Mouse (Mus musculus) stomach, postnatal 0 days (tissue): ENCODE measurements at regions not wholly inside any gene's neighbourhood (a gene's known extent, or its start where the extent isn't known, plus 50 kb on each side); places are given as distances from the start of the nearest gene placed in this dataset.

ENCODE experiments used
- ATAC-seq: fragments of 200-750 bp; cut with Nextera tagmentation; 2 replicates; pipeline ENCODE4 v1.8.0; 2017; ENCODE audit not compliant: low FRiP score, low TSS enrichment
- DNase-seq: peaks from one replicate; pipeline ENCODE4 v3.0.0-alpha.2; 2016; ENCODE audit warnings: low spot score
- H3K27ac ChIP-seq: fragments of 300-500 bp; sonication (generic); replicated peaks from 2 replicates; pipeline ENCODE4 v1.5.1; 2014; ENCODE audit warnings: mild to moderate bottlenecking, control low read depth
- H3K27me3 ChIP-seq: fragments of 300-500 bp; sonication (generic); 2 replicates; pipeline ENCODE4 v1.6.1; 2014; ENCODE audit warnings: low read length; ENCODE audit not compliant: control insufficient read depth, insufficient read depth
- H3K36me3 ChIP-seq: fragments of 300-500 bp; sonication (generic); 2 replicates; pipeline ENCODE4 v1.6.1; 2014; ENCODE audit warnings: low read length, mixed read lengths; ENCODE audit not compliant: control insufficient read depth, insufficient read depth
- H3K4me1 ChIP-seq: fragments of 300-500 bp; sonication (generic); replicated peaks from 2 replicates; pipeline ENCODE4 v1.6.1; 2014; ENCODE audit warnings: antibody characterized with exemption; ENCODE audit not compliant: control insufficient read depth, insufficient read depth
- H3K4me2 ChIP-seq: fragments of 300-500 bp; sonication (generic); replicated peaks from 2 replicates; pipeline ENCODE4 v1.6.1; 2014; ENCODE audit warnings: low read depth, mild to moderate bottlenecking, control low read depth, moderate library complexity
- H3K4me3 ChIP-seq: fragments of 300-500 bp; sonication (generic); 2 replicates; pipeline ENCODE4 v1.5.1; 2014; ENCODE audit warnings: low read depth, low read length, control low read depth
- H3K9ac ChIP-seq: fragments of 300-500 bp; sonication (generic); 2 replicates; pipeline ENCODE4 v1.6.1; 2014; ENCODE audit warnings: mild to moderate bottlenecking, low read length, control low read depth, mixed read lengths
- H3K9me3 ChIP-seq: fragments of 300-500 bp; sonication (generic); 2 replicates; pipeline ENCODE4 v1.6.1; 2016; ENCODE audit warnings: low read length; ENCODE audit not compliant: control insufficient read depth
- CTCF ChIP-seq: IDR thresholded peaks from 2 replicates; pipeline ENCODE4 v1.5.1; 2016; ENCODE audit warnings: antibody characterized with exemption, low read depth, mild to moderate bottlenecking, moderate library complexity
- EP300 ChIP-seq: optimal IDR thresholded peaks from 2 replicates; pipeline ENCODE3; 2016; ENCODE audit warnings: antibody characterized with exemption
- WGBS: fragments of 180-500 bp; shearing (Covaris S2); extraction: QIAGEN DNeasy Blood & Tissue Kit; methylation state at CpG from one replicate; pipeline ENCODE4 v1.1.7; 2014; 5-methylcytosine and 5-hydroxymethylcytosine counted together

- Histone ChIP-seq H3K27ac (no peak overlapping the region), H3K4me1 (no peaks in the 10 kb centered on the region), H3K4me2 (no peak overlapping the region), H3K9me3 (no peaks in the 10 kb centered on the region), H3K36me3 (no peaks in the 10 kb centered on the region), H3K9ac (no peak overlapping the region), H3K27me3 (no peaks in the 10 kb centered on the region), H3K4me3 (no peak overlapping the region)
- no peak for ATAC-seq
- DNase-seq, result no peak
- 80% methylated on average over 3 of the region's 3 CpGs for WGBS
- no peak for TF ChIP-seq CTCF
- TF ChIP-seq EP300, result no peak
Observed at GRCm38 (mm10) chr7:52399513-52399912, 384.0 kb upstream of the 1700015G11Rik start.

DNA sequence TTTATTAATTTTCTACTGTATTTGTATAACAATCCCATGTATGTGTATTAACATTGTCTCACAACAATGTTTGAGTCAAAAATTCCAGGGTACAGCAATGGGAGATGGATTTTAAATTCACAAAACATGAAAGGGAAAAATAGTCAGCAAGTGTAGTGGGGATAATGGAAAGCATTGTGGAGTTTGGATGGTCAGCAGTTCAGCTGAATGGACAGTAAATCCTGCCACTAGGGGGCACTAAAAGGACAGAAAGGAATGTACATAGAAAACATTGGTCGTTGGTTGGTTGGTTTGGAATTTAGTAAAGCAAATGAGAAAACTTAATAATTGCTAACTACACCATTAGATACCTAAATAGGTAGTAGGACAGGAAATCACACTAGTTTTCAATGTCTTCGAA lies 376.3 kb upstream of the 1700015G11Rik start:
- TF ChIP-seq EP300 (no peak), CTCF (peak; percentile 84)
- DNase-seq (peak; percentile 15), ATAC-seq (no peak)
- Histone ChIP-seq H3K4me1 (no peaks in the 10 kb centered on the region), H3K27me3 (no peaks in the 10 kb centered on the region), H3K4me3 (no peak overlapping the region), H3K9me3 (no peaks in the 10 kb centered on the region), H3K27ac (no peak overlapping the region), H3K36me3 (no peaks in the 10 kb centered on the region), H3K9ac (no peak overlapping the region), H3K4me2 (no peak overlapping the region)
- WGBS, result 26% methylated on average over 2 of the region's 2 CpGs
